Mouse (Mus musculus): ENCODE measurements around the gene Eef1g. TPM values are rescaled to one million over a fixed set of nuclear protein-coding genes. Genes with fewer than 3 reads are reported as not detected.
"Not testable (repeated sequence)": the region's sequence is repeated elsewhere in the genome, so short reads cannot be mapped to it uniquely, and the experiment has no call there.

The Eef1g gene
- total RNA-seq, 2 experiments from 2014 or later = 219 to 232 TPM

GRCm38 (mm10) chr19:8996601-8997000 is 29.8 kb downstream of the Eef1g start:
- DNase-seq (ENCODE audit: low spot score in 2 of 2) = no peak
- intact Hi-C loops (cut with DNase I) = no loop called here

GRCm38 (mm10) chr19:8997546-8997945 is 30.7 kb downstream of the Eef1g start:
- peak; percentile 67 to 76 for DNase-seq (ENCODE audit: low spot score in 2 of 2)

GRCm38 (mm10) chr19:8998546-8998945 is 31.7 kb downstream of the Eef1g start:
- intact Hi-C loops (cut with DNase I) = no loop called here
- no peak for DNase-seq (ENCODE audit: low spot score in 2 of 2)

More at GRCm38 (mm10) chr19:8997546-8997945, 30.7 kb downstream of the Eef1g start:
- intact Hi-C loops (cut with DNase I) = no loop called here

- intact Hi-C loops (cut with DNase I) = no loop called here
- DNase-seq (ENCODE audit: low spot score in 2 of 2) = no peak
These were observed 32.4 kb downstream of the Eef1g start for GRCm38 (mm10) chr19:8999223-8999622.

- DNase-seq (ENCODE audit: low spot score in 2 of 2); intact Hi-C loops (cut with DNase I): not testable (repeated sequence)
These were observed 40.1 kb downstream of the Eef1g start for GRCm38 (mm10) chr19:9006915-9007314.

- no peak for DNase-seq (ENCODE audit: low spot score in 2 of 2)
- intact Hi-C loops (cut with DNase I) = no loop called here
These were observed 52.5 kb downstream of the Eef1g start for GRCm38 (mm10) chr19:9019298-9019697.

GRCm38 (mm10) chr19:9023021-9023778 is 56.4 kb downstream of the Eef1g start:
- intact Hi-C loops (cut with DNase I) = no loop called here

GRCm38 (mm10) chr19:9025562-9026257 is 58.9 kb downstream of the Eef1g start:
- intact Hi-C loops (cut with DNase I) = no loop called here
- no peak for DNase-seq (ENCODE audit: low spot score in 2 of 2)

More at GRCm38 (mm10) chr19:9023021-9023778, 56.4 kb downstream of the Eef1g start:
- DNase-seq (ENCODE audit: low spot score in 2 of 2) = peak in 1 of 2 experiments; percentile 15

- intact Hi-C loops (cut with DNase I) = no loop called here
- DNase-seq (ENCODE audit: low spot score in 2 of 2) = no peak
These were observed 59.8 kb downstream of the Eef1g start for GRCm38 (mm10) chr19:9026634-9027033.

- no peak for DNase-seq (ENCODE audit: low spot score in 2 of 2)
- intact Hi-C loops (cut with DNase I) = no loop called here
These were observed 61.0 kb downstream of the Eef1g start for GRCm38 (mm10) chr19:9027795-9028194.

Other genes starting within 250 kb of the Eef1g start
- 100 to 1,000 TPM; 151 to 173 TPM for gene Slc3a2, start 243.7 kb upstream of the Eef1g start, total RNA-seq (2021)
- gene Wdr74, start 231.2 kb upstream of the Eef1g start, total RNA-seq (2021) = 10 to 100 TPM; 50.8 to 55.2 TPM
- gene 1700092M07Rik, start 226.3 kb upstream of the Eef1g start, total RNA-seq (2021) = 1 to 10 TPM in 1 of 2 experiments, not detected in 1; 3.4 TPM
- 10 to 100 TPM; 57.9 to 81.8 TPM for gene Stx5a, start 225.6 kb upstream of the Eef1g start, total RNA-seq (2021)
- 10 to 100 TPM; 68.5 to 99.7 TPM for gene Nxf1, start 210.0 kb upstream of the Eef1g start, total RNA-seq (2021)
- 10 to 100 TPM; 68.5 to 75.9 TPM for gene Tmem223, start 196.0 kb upstream of the Eef1g start, total RNA-seq (2021)
- 10 to 100 TPM in 1 of 2 experiments, 1 to 10 TPM in 1; 8.9 to 11.0 TPM for gene Tmem179b, start 192.6 kb upstream of the Eef1g start, total RNA-seq (2021)
- 10 to 100 TPM; 12.5 to 14.4 TPM for gene Taf6l, start 180.6 kb upstream of the Eef1g start, total RNA-seq (2021)
- gene Polr2g, start 168.5 kb upstream of the Eef1g start, total RNA-seq (2021) = 100 to 1,000 TPM; 102 to 107 TPM
- 1 to 10 TPM; 4.9 to 6.3 TPM for gene Zbtb3, start 164.5 kb upstream of the Eef1g start, total RNA-seq (2021)
- 10 to 100 TPM; 33.1 to 33.3 TPM for gene Ttc9c, start 147.7 kb upstream of the Eef1g start, total RNA-seq (2021)
- 100 to 1,000 TPM; 110 to 118 TPM for gene Hnrnpul2, start 147.0 kb upstream of the Eef1g start, total RNA-seq (2021)
- not detected for gene AC129217.1, start 137.3 kb upstream of the Eef1g start, total RNA-seq (2021)
- 100 to 1,000 TPM; 118 TPM for gene Bscl2, start 129.6 kb upstream of the Eef1g start, total RNA-seq (2021)
- 100 to 1,000 TPM; 190 to 230 TPM for gene Gng3, start 127.8 kb upstream of the Eef1g start, total RNA-seq (2021)
- gene Lrrn4cl, start 116.3 kb upstream of the Eef1g start, total RNA-seq (2021) = 1 to 10 TPM; 1.3 to 1.6 TPM
- 100 to 1,000 TPM in 1 of 2 experiments, 10 to 100 TPM in 1; 92.2 to 101 TPM for gene Ubxn1, start 95.5 kb upstream of the Eef1g start, total RNA-seq (2021)
- 10 to 100 TPM; 32.1 to 39.8 TPM for gene Uqcc3, start 86.1 kb upstream of the Eef1g start, total RNA-seq (2021)
- gene Lbhd1, start 83.3 kb upstream of the Eef1g start, total RNA-seq (2021) = 1 to 10 TPM; 4.8 to 5.0 TPM
- gene Gm49403, start 83.1 kb upstream of the Eef1g start, total RNA-seq (2021) = not detected
- 10 to 100 TPM; 21.6 to 26.6 TPM for gene 1810009A15Rik, start 78.2 kb upstream of the Eef1g start, total RNA-seq (2021)
- 1 to 10 TPM in 1 of 2 experiments, not detected in 1; 7.6 TPM for gene Gm49416, start 78.1 kb upstream of the Eef1g start, total RNA-seq (2021)
- 10 to 100 TPM; 22.4 to 25.3 TPM for gene Ints5, start 74.0 kb upstream of the Eef1g start, total RNA-seq (2021)
- 100 to 1,000 TPM in 1 of 2 experiments, 10 to 100 TPM in 1; 95.3 to 102 TPM for gene Ganab, start 69.0 kb upstream of the Eef1g start, total RNA-seq (2021)
- gene B3gat3, start 46.7 kb upstream of the Eef1g start, total RNA-seq (2021) = 100 to 1,000 TPM; 167 to 187 TPM
- 1 to 10 TPM; 7.0 to 7.2 TPM for gene Rom1, start 37.7 kb upstream of the Eef1g start, total RNA-seq (2021)
- gene Eml3, start 37.5 kb upstream of the Eef1g start, total RNA-seq (2021) = 10 to 100 TPM in 1 of 2 experiments, 1 to 10 TPM in 1; 9.6 to 12.6 TPM
- 10 to 100 TPM; 43.9 to 52.0 TPM for gene Mta2, start 25.2 kb upstream of the Eef1g start, total RNA-seq (2021)
- gene Tut1, start 13.2 kb upstream of the Eef1g start, total RNA-seq (2021) = 10 to 100 TPM; 17.5 to 21.5 TPM
- gene Ahnak, start 22.2 kb downstream of the Eef1g start, total RNA-seq (2021) = 10 to 100 TPM; 16.6 to 32.1 TPM
- gene Scgb1a1, start 120.9 kb downstream of the Eef1g start, total RNA-seq (2021) = not detected
- gene Asrgl1, start 168.6 kb downstream of the Eef1g start, total RNA-seq (2021) = 100 to 1,000 TPM; 136 to 137 TPM